Mouse (Mus musculus) kidney, postnatal 0 days (tissue): ENCODE results near the gene Scn7a. TPM values are rescaled to one million over a fixed set of nuclear protein-coding genes. Genes with fewer than 3 reads are reported as not detected.

Source experiments
- ATAC-seq: fragments of 200-750 bp; cut with Nextera tagmentation; replicated peaks from 2 replicates; pipeline ENCODE4 v1.8.0; 2017; ENCODE audit warnings: low read depth, moderate number of reproducible peaks, moderate TSS enrichment, moderate library complexity; ENCODE audit not compliant: low FRiP score
- DNase-seq: peaks from one replicate; pipeline ENCODE4 v3.0.0-alpha.2; 2016; ENCODE audit warnings: low spot score
- H3K27ac ChIP-seq: fragments of 300-500 bp; sonication (generic); 2 replicates; pipeline ENCODE4 v1.5.1; 2014; ENCODE audit warnings: mild to moderate bottlenecking
- H3K27me3 ChIP-seq: fragments of 300-500 bp; sonication (generic); 2 replicates; pipeline ENCODE4 v1.6.1; 2014; ENCODE audit warnings: low read length, mixed read lengths; ENCODE audit not compliant: insufficient read depth
- H3K36me3 ChIP-seq: fragments of 300-500 bp; sonication (generic); 2 replicates; pipeline ENCODE4 v1.6.1; 2014; ENCODE audit warnings: low read length, mixed read lengths; ENCODE audit not compliant: insufficient read depth
- H3K4me1 ChIP-seq: fragments of 300-500 bp; sonication (generic); replicated peaks from 2 replicates; pipeline ENCODE4 v1.6.1; 2014; ENCODE audit warnings: antibody characterized with exemption, low read length, mixed read lengths; ENCODE audit not compliant: insufficient read depth
- H3K4me2 ChIP-seq: fragments of 300-500 bp; sonication (generic); 2 replicates; pipeline ENCODE4 v1.6.1; 2014; ENCODE audit warnings: mild to moderate bottlenecking, low read length, moderate library complexity, mixed read lengths
- H3K4me3 ChIP-seq: fragments of 300-500 bp; sonication (generic); replicated peaks from 2 replicates; pipeline ENCODE4 v1.5.1; 2014; ENCODE audit warnings: low read depth, low read length
- H3K9ac ChIP-seq: fragments of 300-500 bp; sonication (generic); 2 replicates; pipeline ENCODE4 v1.6.1; 2014; ENCODE audit warnings: low read depth, low read length
- H3K9me3 ChIP-seq: fragments of 300-500 bp; sonication (generic); replicated peaks from 2 replicates; pipeline ENCODE4 v1.6.1; 2016; ENCODE audit warnings: low read length, inconsistent platforms, mixed read lengths
- CTCF ChIP-seq: IDR thresholded peaks from 2 replicates; pipeline ENCODE4 v1.5.1; 2016; ENCODE audit warnings: antibody characterized with exemption, low read depth, mild to moderate bottlenecking, moderate library complexity
- WGBS: fragments of 180-500 bp; shearing (Covaris S2); extraction: QIAGEN DNeasy Blood & Tissue Kit; methylation state at CpG from one replicate; pipeline ENCODE4 v1.1.7; 2014; 5-methylcytosine and 5-hydroxymethylcytosine counted together
- polyA plus RNA-seq: library from polyadenylated mRNA; unstranded; fragments of >200 nt; fragmentation: Nextera tagmentation; extraction: Ambion mirVana; gene quantifications from 2 replicates; pipeline ENCODE4 v1.2.1, GENCODE M21; 2015

Scn7a gene
- polyA plus RNA-seq, 1 experiment from 2014 or later: 2.5 TPM

GRCm38 (mm10) chr2:66634580-66635359 is 149.9 kb downstream of the Scn7a start, which contains the start of gene Scn9a:
Scn9a (minus strand) TSS chr2:66634962.
- WGBS: 3% methylated on average over 29 of the region's 29 CpGs
- peaks cover 5% of the 10 kb centered on the region; the same call in 1 of the 2 replicates for H3K27me3 ChIP-seq
- H3K4me3 ChIP-seq: peak within 1 kb of the TSS; percentile 31
- no peaks in the 10 kb centered on the region for H3K4me1 ChIP-seq
- ATAC-seq (peak; percentile 79), DNase-seq (peak; percentile 29)
- no peaks in the 10 kb centered on the region for H3K36me3 ChIP-seq
- TF ChIP-seq CTCF: no peak
- peak within 1 kb of the TSS; percentile 54 for H3K4me2 ChIP-seq
- no peak within 1 kb of the TSS for H3K27ac ChIP-seq
- H3K9ac ChIP-seq: no peak within 1 kb of the TSS
- no peaks in the 10 kb centered on the region for H3K9me3 ChIP-seq

DNA sequence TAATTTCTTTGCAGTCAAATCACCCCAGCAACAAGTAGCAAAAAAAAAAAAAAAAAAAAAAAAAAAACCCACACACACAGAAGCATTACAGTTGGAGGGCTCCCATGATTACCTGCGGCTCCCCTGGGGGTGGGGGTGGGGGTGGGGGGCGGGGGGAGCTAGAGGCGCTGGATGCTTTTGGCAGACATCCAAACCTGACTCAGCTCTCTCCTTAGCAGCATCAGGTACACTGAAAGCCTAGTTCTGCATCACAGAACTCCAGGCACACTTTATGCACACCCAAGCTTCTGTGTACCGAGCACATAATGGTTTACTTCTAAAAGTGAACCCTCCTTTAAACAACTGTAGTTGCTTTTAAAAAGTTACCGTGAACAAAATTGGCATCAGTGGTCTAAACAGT is 152.0 kb downstream of the Scn7a start:
- 0 out of 2 replicates have a peak, but pooled peaks have one; percentile 40 for ATAC-seq
- no peak for DNase-seq
- H3K4me1 ChIP-seq: no peaks in the 10 kb centered on the region
- H3K27me3 ChIP-seq: peaks cover 5% of the 10 kb centered on the region; the same call in 1 of the 2 replicates
- H3K9ac ChIP-seq: no peak overlapping the region
- H3K36me3 ChIP-seq: no peaks in the 10 kb centered on the region
- TF ChIP-seq CTCF: no peak
- no peaks in the 10 kb centered on the region for H3K9me3 ChIP-seq
- H3K27ac ChIP-seq: no peak overlapping the region
- no peak overlapping the region for H3K4me3 ChIP-seq
- WGBS: 18% methylated on average over 5 of the region's 5 CpGs
- no peak overlapping the region for H3K4me2 ChIP-seq

Other genes with a start within 250 kb of the Scn7a start
- 0.40 and 0.57 TPM in 2 replicates for gene Scn9a, start 150.0 kb downstream of the Scn7a start, polyA plus RNA-seq